Mouse (Mus musculus): ENCODE measurements around the gene Ruvbl1. TPM values are rescaled to one million over a fixed set of nuclear protein-coding genes. Genes with fewer than 3 reads are reported as not detected.
A peak's percentile ranks its signal among the peaks of the same experiment; 100 is the strongest.

Gene Ruvbl1
- total RNA-seq (2021), result 10 to 100 TPM; 35.0 to 36.0 TPM
- long read RNA-seq, experiment 1, transcript Ruvbl1-201 (11 exons, 1,675 nt), result major isoform, 89 of 94 reads
- long read RNA-seq, experiment 1, partial matches to known transcripts, result 1 of 94 reads
- long read RNA-seq, experiment 1, other reads (novel, unspliced or antisense), result 4 of 94 reads
- long read RNA-seq, experiment 2, transcript Ruvbl1-201 (11 exons, 1,675 nt), result major isoform, 72 of 78 reads
- long read RNA-seq, experiment 2, partial matches to known transcripts, result 2 of 78 reads
- long read RNA-seq, experiment 2, other reads (novel, unspliced or antisense), result 4 of 78 reads

- DNase-seq (ENCODE audit: low spot score in 2 of 2), result peak; percentile 79 to 89
Measured at GRCm38 (mm10) chr6:88465181-88465920, at the start of gene Ruvbl1. Ruvbl1 (plus strand) TSS chr6:88465409.

GRCm38 (mm10) chr6:88416130-88416758 is 49.0 kb upstream of the Ruvbl1 start:
- DNase-seq (ENCODE audit: low spot score in 2 of 2), result no peak

GRCm38 (mm10) chr6:88431202-88431601 is 34.0 kb upstream of the Ruvbl1 start:
- DNase-seq (ENCODE audit: low spot score in 2 of 2), result no peak

- no peak for DNase-seq (ENCODE audit: low spot score in 2 of 2)
Measured at GRCm38 (mm10) chr6:88435609-88436008, 29.6 kb upstream of the Ruvbl1 start.

GRCm38 (mm10) chr6:88439056-88439455 is 26.2 kb upstream of the Ruvbl1 start:
- DNase-seq (ENCODE audit: low spot score in 2 of 2), result no peak

GRCm38 (mm10) chr6:88442551-88442950 is 22.7 kb upstream of the Ruvbl1 start:
- DNase-seq (ENCODE audit: low spot score in 2 of 2), result no peak

- no peak for DNase-seq (ENCODE audit: low spot score in 2 of 2)
Measured at GRCm38 (mm10) chr6:88443446-88443845, 21.8 kb upstream of the Ruvbl1 start.

- no peak for DNase-seq (ENCODE audit: low spot score in 2 of 2)
Measured at GRCm38 (mm10) chr6:88444076-88444750, 21.0 kb upstream of the Ruvbl1 start.

GRCm38 (mm10) chr6:88445661-88446060 is 19.5 kb upstream of the Ruvbl1 start:
- no peak for DNase-seq (ENCODE audit: low spot score in 2 of 2)

GRCm38 (mm10) chr6:88446063-88447002 is 18.9 kb upstream of the Ruvbl1 start, which contains the start of gene Eefsec:
Eefsec (minus strand) TSS chr6:88446539.
- peak; percentile 73 to 84 for DNase-seq (ENCODE audit: low spot score in 2 of 2)

- no peak for DNase-seq (ENCODE audit: low spot score in 2 of 2)
Measured at GRCm38 (mm10) chr6:88447454-88447853, 17.8 kb upstream of the Ruvbl1 start.

GRCm38 (mm10) chr6:88454545-88454944 is 10.7 kb upstream of the Ruvbl1 start:
- no peak for DNase-seq (ENCODE audit: low spot score in 2 of 2)

GRCm38 (mm10) chr6:88469878-88470277 is 4.7 kb downstream of the Ruvbl1 start:
- DNase-seq (ENCODE audit: low spot score in 2 of 2), result no peak

GRCm38 (mm10) chr6:88480421-88480820 is 15.2 kb downstream of the Ruvbl1 start:
- DNase-seq (ENCODE audit: low spot score in 2 of 2), result no peak

- no peak for DNase-seq (ENCODE audit: low spot score in 2 of 2)
Measured at GRCm38 (mm10) chr6:88483111-88483510, 17.9 kb downstream of the Ruvbl1 start.

- DNase-seq (ENCODE audit: low spot score in 2 of 2), result no peak
Measured at GRCm38 (mm10) chr6:88483913-88484312, 18.7 kb downstream of the Ruvbl1 start.

- DNase-seq (ENCODE audit: low spot score in 2 of 2), result no peak
Measured at GRCm38 (mm10) chr6:88485378-88485777, 20.2 kb downstream of the Ruvbl1 start.

- peak in 1 of 2 experiments; percentile 64 for DNase-seq (ENCODE audit: low spot score in 2 of 2)
Measured at GRCm38 (mm10) chr6:88486893-88487292, 21.7 kb downstream of the Ruvbl1 start.

- DNase-seq (ENCODE audit: low spot score in 2 of 2), result no peak
Measured at GRCm38 (mm10) chr6:88489026-88489425, 23.8 kb downstream of the Ruvbl1 start.

GRCm38 (mm10) chr6:88489834-88490233 is 24.6 kb downstream of the Ruvbl1 start:
- no peak for DNase-seq (ENCODE audit: low spot score in 2 of 2)

All from gastrocnemius, postnatal 4 days (tissue).